Mouse (Mus musculus) small intestine, adult 2 months (tissue): ENCODE measurements around the gene Pi16.

ENCODE experiments used
- CTCF ChIP-seq: fragments of 200-500 bp; IDR thresholded peaks from 2 replicates; pipeline ENCODE4 v1.5.1; 2012; ENCODE audit warnings: low read depth, mild to moderate bottlenecking, control low read depth, inconsistent platforms, low read length, moderate library complexity, mixed read lengths; ENCODE audit not compliant: insufficient replicate concordance, insufficient read length; ENCODE audit errors: extremely low read depth
- POLR2A ChIP-seq: fragments of 200-500 bp; IDR thresholded peaks from 2 replicates; pipeline ENCODE4 v1.6.1; 2012; ENCODE audit warnings: low read depth, mild to moderate bottlenecking, control low read depth, inconsistent platforms, low read length, moderate library complexity

DNA sequence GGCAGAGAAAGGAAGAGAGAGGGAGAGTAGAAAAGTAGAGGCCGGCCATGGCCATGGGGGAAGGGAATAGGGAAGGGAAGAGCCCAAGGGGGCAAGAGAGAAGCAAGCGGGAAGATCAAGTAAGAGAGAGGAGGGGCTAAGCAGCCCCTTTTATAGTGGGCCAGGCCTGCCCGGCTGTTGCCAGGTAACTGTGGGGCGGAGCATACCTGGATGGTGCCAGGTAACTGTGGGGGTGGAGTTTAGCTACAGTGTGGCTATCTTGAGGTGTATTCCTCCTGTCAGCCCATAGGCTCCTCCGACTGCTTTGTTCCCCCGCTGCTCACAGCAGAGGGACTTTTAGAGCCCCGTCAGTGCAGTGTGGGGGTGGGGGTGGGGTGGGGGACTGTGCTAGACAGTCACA is 51.2 kb downstream of the Pi16 start:
- TF ChIP-seq CTCF (no peak), POLR2A (no peak)
